ENCODE assay signal across 9 mouse cellular contexts in genomic region chr4:128617363-128618120, GRCm38 (mm10). TPM values are rescaled to one million over a fixed set of nuclear protein-coding genes. Genes with fewer than 3 reads are reported as not detected.
A peak's percentile ranks its signal among the peaks of the same experiment; 100 is the strongest.
DNase-seq lines count a peak whose midpoint lies in the region; TF ChIP-seq lines count a peak whose summit lies in the region.
"Had no signal": no experiment of that assay in that cellular context is flagged by ENCODE, and none has a peak within 500 bp of the region (broad histone marks: within the 10 kb centered on the region; RNA-seq: fewer than 3 reads in every experiment).

No protein-coding gene starts in this region.

- no peak overlapping the region for H3K4me3 ChIP-seq in gastrocnemius, adult 2 months
- H3K4me3 ChIP-seq: layer of hippocampus, adult 2 months had no signal

- intact Hi-C loops in gastrocnemius, adult 2 months (cut with DNase I): loop anchor here (10.0 kb wide), 1 partner anchor 237 kb away; no protein-coding TSS in a partner anchor

- DNase-seq in adrenal gland, postnatal 14 days: peak; percentile 57
- no peak for DNase-seq in adrenal gland, adult 8-10 months
- peak; percentile 44 for DNase-seq in ovary, adult 18-20 months (ENCODE audit: low spot score)
- DNase-seq in ovary, postnatal 10 days (ENCODE audit: low spot score): no peak
- DNase-seq in kidney, postnatal 36 days: peak; percentile 33 to 62
- DNase-seq in thymus, postnatal 25 days: peak; percentile 55
- no peak for DNase-seq in gastrocnemius, adult 2 months
- no peak for DNase-seq in yolk sac, embryonic 10.5 days (ENCODE audit: low spot score)

- H3K27ac ChIP-seq in gastrocnemius, adult 2 months: no peak overlapping the region
- H3K27ac ChIP-seq: layer of hippocampus, adult 2 months had no signal

- no peak for TF ChIP-seq CTCF in gastrocnemius, adult 2 months (IDR thresholded peaks at IDR 0.05)

RNA-seq across cellular contexts. Expression of gene Tlr12, which starts 0.9 kb away (rescaled TPM):
- 0.48 and 0.98 TPM in 2 replicates for total RNA-seq in adrenal gland, postnatal 14 days (2021)
- total RNA-seq in adrenal gland, adult 8-10 months (2022): 1 to 10 TPM in 2 of 4 experiments, under 1 TPM in 2; 0.63 to 3.3 (median 1.6) TPM
- total RNA-seq in gastrocnemius, adult 2 months (2021): not detected

RNA-seq across cellular contexts. Expression of gene Zscan20, which starts 7.6 kb away (rescaled TPM):
- 5.0 and 6.5 TPM in 2 replicates for total RNA-seq in adrenal gland, postnatal 14 days (2021)
- 10 to 100 TPM in 1 of 4 experiments, 1 to 10 TPM in 3; 5.5 to 13.4 (median 8.9) TPM for total RNA-seq in adrenal gland, adult 8-10 months (2022)
- 1 to 10 TPM; 3.3 to 3.6 TPM for total RNA-seq in gastrocnemius, adult 2 months (2021)

RNA-seq across cellular contexts. Expression of gene Phc2, which starts 37.0 kb away (rescaled TPM):
- total RNA-seq in adrenal gland, postnatal 14 days (2021): 79.0 and 79.8 TPM in 2 replicates
- 10 to 100 TPM; 73.1 to 83.0 (median 79.9) TPM for total RNA-seq in adrenal gland, adult 8-10 months (2022)
- 10 to 100 TPM; 17.3 to 25.1 TPM for total RNA-seq in gastrocnemius, adult 2 months (2021)

Comparison
In these comparisons a context has a peak if more than half of its experiments do, and no peak if none do; other contexts are left out.
1. DNase-seq: peak in adrenal gland, postnatal 14 days (single experiment), ovary, adult 18-20 months (single experiment), kidney, postnatal 36 days (2 of 2) and thymus, postnatal 25 days (single experiment); none in adrenal gland, adult 8-10 months (single experiment), ovary, postnatal 10 days (single experiment), gastrocnemius, adult 2 months (single experiment) and yolk sac, embryonic 10.5 days (single experiment).